Mouse (Mus musculus) MEL (cell line): ENCODE measurements at regions not wholly inside any gene's neighbourhood (a gene's known extent, or its start where the extent isn't known, plus 50 kb on each side); places are given as distances from the start of the nearest gene placed in this dataset.

Source experiments
- DNase-seq: peaks from one replicate; pipeline ENCODE4 v3.0.0; 2011; ENCODE audit warnings: low read depth, low spot score
- H3K27ac ChIP-seq: 2 replicates; pipeline ENCODE4 v1.5.1; 2012; ENCODE audit warnings: low read depth, mild to moderate bottlenecking, control low read depth, low read length, moderate library complexity; ENCODE audit not compliant: control insufficient read depth
- H3K27me3 ChIP-seq, 2 experiments: fragments of 150-350 bp in 1 of 2; sonication (generic) in 1 of 2; 2 replicates each; pipeline ENCODE4 v1.6.1; 2012; ENCODE audit warnings: low read length in 2 of 2, mild to moderate bottlenecking in 2 of 2, improper control_type of control experiment in 1 of 2, moderate library complexity in 1 of 2; ENCODE audit not compliant: insufficient read depth in 2 of 2, control insufficient read depth in 1 of 2
- H3K36me3 ChIP-seq, 2 experiments: 2 replicates each; pipeline ENCODE4 v1.6.1; 2012 to 2014; ENCODE audit warnings: low read length in 2 of 2, improper control_type of control experiment in 1 of 2, inconsistent platforms in 1 of 2, mild to moderate bottlenecking in 1 of 2; ENCODE audit not compliant: insufficient read depth in 2 of 2, control insufficient read depth in 1 of 2
- H3K4me1 ChIP-seq, 2 experiments: fragments of 150-350 bp in 1 of 2; sonication (generic) in 1 of 2; 2 replicates each; pipeline ENCODE4 v1.6.1; 2012; ENCODE audit warnings: low read length in 2 of 2, improper control_type of control experiment in 1 of 2, mild to moderate bottlenecking in 1 of 2; ENCODE audit not compliant: insufficient read depth in 2 of 2, control insufficient read depth in 1 of 2
- H3K4me3 ChIP-seq, 2 experiments: fragments of 150-350 bp in 1 of 2; sonication (generic) in 1 of 2; 2 replicates each; pipeline ENCODE4 v1.5.1; 2012; ENCODE audit warnings: low read depth in 2 of 2, low read length in 2 of 2, mild to moderate bottlenecking in 2 of 2, moderate library complexity in 2 of 2, control low read depth in 1 of 2, improper control_type of control experiment in 1 of 2; ENCODE audit not compliant: control insufficient read depth in 1 of 2, insufficient read depth in 1 of 2
- H3K79me2 ChIP-seq: 2 replicates; pipeline ENCODE4 v1.6.1; 2012; ENCODE audit warnings: mild to moderate bottlenecking, low read length, moderate library complexity; ENCODE audit not compliant: control insufficient read depth, poor library complexity, insufficient read depth
- H3K9ac ChIP-seq: 2 replicates; pipeline ENCODE4 v1.6.1; 2012; ENCODE audit warnings: low read depth, mild to moderate bottlenecking, control low read depth, low read length, moderate library complexity; ENCODE audit not compliant: control insufficient read depth, poor library complexity, severe bottlenecking
- H3K9me3 ChIP-seq: fragments of 150-350 bp; sonication (generic); replicated peaks from 2 replicates; pipeline ENCODE4 v1.6.1; 2012; ENCODE audit warnings: mild to moderate bottlenecking, low read length, improper control_type of control experiment, moderate library complexity; ENCODE audit not compliant: insufficient read depth
- ETS1 ChIP-seq: IDR thresholded peaks from 2 replicates; pipeline ENCODE4 v1.6.1; 2012; ENCODE audit warnings: low read depth, mild to moderate bottlenecking, inconsistent platforms, low read length, improper control_type of control experiment, moderate library complexity
- GATA1 ChIP-seq: IDR thresholded peaks from 2 replicates; pipeline ENCODE4 v1.6.1; 2011; ENCODE audit warnings: low read depth, low read length, improper control_type of control experiment
- KAT2A ChIP-seq: conservative IDR thresholded peaks from 2 replicates; pipeline ENCODE4 v1.6.1; 2012; ENCODE audit warnings: low read depth, low read length, improper control_type of control experiment, inconsistent platforms
- MAFK ChIP-seq: IDR thresholded peaks from 2 replicates; pipeline ENCODE4 v1.6.1; 2011; ENCODE audit warnings: low read depth, mild to moderate bottlenecking, low read length, improper control_type of control experiment, borderline replicate concordance
- MAZ ChIP-seq: IDR thresholded peaks from 2 replicates; pipeline ENCODE4 v1.6.1; 2012; ENCODE audit warnings: low read depth, mild to moderate bottlenecking, inconsistent platforms, low read length, improper control_type of control experiment
- MEF2A ChIP-seq: IDR thresholded peaks from 2 replicates; pipeline ENCODE4 v1.6.1; 2014; ENCODE audit warnings: low read depth, mild to moderate bottlenecking, inconsistent platforms, low read length, improper control_type of control experiment; ENCODE audit not compliant: poor library complexity, insufficient replicate concordance, severe bottlenecking; ENCODE audit errors: extremely low read depth
- MXI1 ChIP-seq: IDR thresholded peaks from 2 replicates; pipeline ENCODE4 v1.6.1; 2011; ENCODE audit warnings: mild to moderate bottlenecking, low read depth, low read length, improper control_type of control experiment
- POLR2A ChIP-seq, 2 experiments: IDR thresholded peaks; 2 replicates each; pipeline ENCODE4 v1.6.1; 2011 to 2012; ENCODE audit warnings: low read length in 2 of 2, mild to moderate bottlenecking in 2 of 2, control low read depth in 1 of 2, improper control_type of control experiment in 1 of 2, low read depth in 1 of 2, moderate library complexity in 1 of 2; ENCODE audit not compliant: control insufficient read depth in 1 of 2, insufficient read depth in 1 of 2, poor library complexity in 1 of 2
- SIN3A ChIP-seq: IDR thresholded peaks from 2 replicates; pipeline ENCODE4 v1.6.1; 2012; ENCODE audit warnings: low read length, improper control_type of control experiment, inconsistent platforms
- SMC3 ChIP-seq: IDR thresholded peaks from 2 replicates; pipeline ENCODE4 v1.6.1; 2011; ENCODE audit warnings: low read depth, low read length, improper control_type of control experiment
- TAL1 ChIP-seq: IDR thresholded peaks from 2 replicates; pipeline ENCODE4 v1.6.1; 2012; ENCODE audit warnings: mild to moderate bottlenecking, inconsistent platforms, low read length, moderate library complexity, mixed read lengths
- TCF12 ChIP-seq: IDR thresholded peaks from 2 replicates; pipeline ENCODE4 v1.6.1; 2014; ENCODE audit warnings: low read depth, mild to moderate bottlenecking, inconsistent platforms, low read length, improper control_type of control experiment, moderate library complexity
- UBTF ChIP-seq: IDR thresholded peaks from 2 replicates; pipeline ENCODE4 v1.6.1; 2012; ENCODE audit warnings: low read depth, mild to moderate bottlenecking, inconsistent platforms, low read length, improper control_type of control experiment, moderate library complexity, borderline replicate concordance; ENCODE audit not compliant: insufficient read depth
- USF1 ChIP-seq: IDR thresholded peaks from 2 replicates; pipeline ENCODE4 v1.6.1; 2014; ENCODE audit warnings: low read depth, mild to moderate bottlenecking, inconsistent platforms, low read length, improper control_type of control experiment, moderate library complexity
- USF2 ChIP-seq, 2 experiments: IDR thresholded peaks; 2 replicates each; pipeline ENCODE4 v1.6.1; 2011 to 2012; ENCODE audit warnings: improper control_type of control experiment in 2 of 2, low read length in 2 of 2, borderline replicate concordance in 1 of 2, inconsistent platforms in 1 of 2, low read depth in 1 of 2, mild to moderate bottlenecking in 1 of 2; ENCODE audit not compliant: insufficient read depth in 1 of 2
- ZKSCAN1 ChIP-seq: IDR thresholded peaks from 2 replicates; pipeline ENCODE4 v1.6.1; 2012; ENCODE audit warnings: low read depth, mild to moderate bottlenecking, inconsistent platforms, low read length, improper control_type of control experiment, moderate library complexity
- ZNF384 ChIP-seq: IDR thresholded peaks from 2 replicates; pipeline ENCODE4 v1.6.1; 2012; ENCODE audit warnings: low read depth, mild to moderate bottlenecking, inconsistent platforms, low read length, improper control_type of control experiment

DNA sequence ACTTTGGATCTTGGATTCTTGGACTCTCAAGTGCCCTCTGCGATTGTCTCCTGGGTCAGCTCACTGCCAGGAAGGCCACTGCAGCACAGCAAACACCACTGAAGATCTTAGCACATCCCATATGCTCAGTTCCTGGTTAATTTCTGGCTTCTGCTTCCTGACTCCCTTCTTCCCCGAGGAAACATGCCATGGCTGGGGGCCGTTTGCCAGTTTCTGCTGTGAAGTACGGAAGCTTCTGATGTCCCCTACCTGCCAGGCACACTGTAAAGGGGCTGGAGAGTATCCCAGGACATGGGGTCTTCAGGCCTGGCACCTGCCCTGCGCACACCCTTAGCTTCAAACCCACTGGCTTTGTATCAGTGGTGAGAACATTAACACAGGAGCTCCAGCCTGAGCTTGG lies 205.3 kb downstream of the Matn1 start:
- Histone ChIP-seq H3K36me3 (no peaks in the 10 kb centered on the region), H3K27ac (no peak overlapping the region), H3K4me3 (no peak overlapping the region), H3K4me1 (no peaks in the 10 kb centered on the region), H3K9me3 (no peaks in the 10 kb centered on the region), H3K79me2 (no peaks in the 10 kb centered on the region), H3K9ac (no peak overlapping the region), H3K27me3 (no peaks in the 10 kb centered on the region)
- DNase-seq = no peak
- TF ChIP-seq UBTF (no peak), POLR2A (IDR thresholded peaks at IDR 0.05; ENCODE audit: control insufficient read depth in 1 of 2, insufficient read depth in 1 of 2, low read depth in 1 of 2, low read length in 2 of 2, poor library complexity in 1 of 2) (no peak), SMC3 (no peak), ZKSCAN1 (no peak), KAT2A (no peak), MXI1 (no peak), MAFK (no peak), USF2 (IDR thresholded peaks at IDR 0.05; ENCODE audit: borderline replicate concordance in 1 of 2, insufficient read depth in 1 of 2, low read depth in 1 of 2, low read length in 2 of 2) (no peak)

DNA sequence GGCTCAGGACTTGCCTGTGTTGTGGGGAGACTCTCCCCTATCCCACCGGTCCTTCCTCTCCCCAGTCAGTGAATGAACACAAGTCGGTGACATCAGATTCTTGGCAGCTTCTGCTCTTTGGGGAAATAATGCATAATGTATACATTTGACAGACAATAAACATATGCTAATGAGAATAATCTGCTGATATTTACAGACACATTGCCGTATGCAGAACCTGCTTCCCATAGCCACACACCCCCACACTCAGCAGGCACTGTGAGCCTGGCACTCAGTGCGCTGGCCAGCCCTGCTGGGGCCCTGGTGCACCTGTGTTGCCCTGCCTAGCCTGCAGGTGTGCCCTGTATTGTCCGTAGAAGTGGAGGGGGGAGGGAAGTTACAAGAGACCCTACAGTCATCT lies 215.5 kb downstream of the Matn1 start:
- Histone ChIP-seq H3K4me1 (no peaks in the 10 kb centered on the region), H3K9ac (no peak overlapping the region), H3K27me3 (no peaks in the 10 kb centered on the region), H3K27ac (no peak overlapping the region), H3K36me3 (no peaks in the 10 kb centered on the region), H3K4me3 (no peak overlapping the region), H3K9me3 (no peaks in the 10 kb centered on the region), H3K79me2 (no peaks in the 10 kb centered on the region)
- DNase-seq = no peak
- no peak for TF ChIP-seq USF1
- no peak for TF ChIP-seq MXI1
- TF ChIP-seq MAZ = no peak
- TF ChIP-seq ETS1 = no peak
- no peak for TF ChIP-seq MEF2A
- no peak for TF ChIP-seq TCF12
- TF ChIP-seq SIN3A = no peak
- TF ChIP-seq ZKSCAN1 = no peak
- no peak for TF ChIP-seq KAT2A
- no peak for TF ChIP-seq GATA1
- TF ChIP-seq ZNF384 = no peak
- TF ChIP-seq TAL1 = no peak
